Mouse (Mus musculus): ENCODE measurements around the gene Tab1.
A peak's percentile ranks its signal among the peaks of the same experiment; 100 is the strongest.

Tab1 gene

DNA sequence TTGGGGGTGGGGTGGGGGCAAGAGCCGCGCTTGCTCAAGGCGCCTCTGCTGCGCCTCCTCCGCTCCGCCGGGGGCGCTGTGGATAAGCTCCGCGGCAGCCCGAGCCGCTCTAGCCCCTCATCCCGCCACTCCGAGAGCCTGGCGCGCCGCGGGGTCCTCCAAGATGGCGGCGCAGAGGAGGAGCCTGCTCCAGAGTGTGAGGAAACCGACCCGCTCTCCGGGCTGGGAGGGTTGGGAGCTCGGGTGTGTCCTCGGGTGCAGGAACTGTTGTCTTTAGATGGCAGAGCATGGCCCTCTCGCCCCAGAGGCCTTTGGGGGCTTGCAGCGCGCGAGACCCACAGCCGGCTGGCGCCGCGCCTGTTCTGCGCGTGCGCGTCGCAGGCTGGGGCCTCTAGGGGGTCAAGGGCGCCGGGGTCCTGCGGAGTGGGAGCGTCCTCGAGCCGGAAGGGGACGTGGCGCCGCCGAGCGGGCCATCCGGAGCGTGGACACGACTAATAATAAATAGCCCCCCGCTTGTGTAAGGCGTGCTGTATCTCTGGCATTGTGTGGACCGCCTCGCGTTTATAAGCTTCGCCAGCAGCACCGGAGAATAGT is at the start of gene Tab1:
TSS of gene Tab1 (plus strand) at position 135 of the 594 bp plus-strand sequence.
- DNase-seq (ENCODE audit: low spot score in 2 of 2): peak; percentile 81 to 89

DNA sequence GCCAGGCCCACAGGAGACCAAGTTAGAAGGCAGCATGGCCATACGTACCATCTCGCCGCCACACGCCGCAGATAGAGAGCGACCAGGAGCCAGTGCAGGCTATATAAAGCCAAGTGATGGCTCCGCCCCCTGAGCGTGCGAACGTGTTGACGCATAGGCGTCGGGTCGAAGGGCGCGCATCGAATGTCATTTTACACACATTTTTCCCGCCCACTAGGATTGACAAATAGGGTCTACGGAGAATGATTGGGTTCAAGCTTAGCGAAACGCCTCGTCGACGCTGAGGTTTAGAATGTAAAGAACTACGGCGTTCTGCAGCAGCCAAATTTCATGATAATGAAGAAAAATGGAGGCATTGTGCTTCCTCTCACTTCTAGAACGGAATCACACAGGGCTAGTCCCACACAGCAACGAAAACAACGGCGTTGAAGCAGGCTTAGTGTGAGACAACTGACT is 49.6 kb upstream of the Tab1 start:
- peak; percentile 98 to 99 for DNase-seq (ENCODE audit: low spot score in 2 of 2)

GRCm38 (mm10) chr15:80083740-80084139 is 49.2 kb upstream of the Tab1 start:
- DNase-seq (ENCODE audit: low spot score in 2 of 2): no peak

DNA sequence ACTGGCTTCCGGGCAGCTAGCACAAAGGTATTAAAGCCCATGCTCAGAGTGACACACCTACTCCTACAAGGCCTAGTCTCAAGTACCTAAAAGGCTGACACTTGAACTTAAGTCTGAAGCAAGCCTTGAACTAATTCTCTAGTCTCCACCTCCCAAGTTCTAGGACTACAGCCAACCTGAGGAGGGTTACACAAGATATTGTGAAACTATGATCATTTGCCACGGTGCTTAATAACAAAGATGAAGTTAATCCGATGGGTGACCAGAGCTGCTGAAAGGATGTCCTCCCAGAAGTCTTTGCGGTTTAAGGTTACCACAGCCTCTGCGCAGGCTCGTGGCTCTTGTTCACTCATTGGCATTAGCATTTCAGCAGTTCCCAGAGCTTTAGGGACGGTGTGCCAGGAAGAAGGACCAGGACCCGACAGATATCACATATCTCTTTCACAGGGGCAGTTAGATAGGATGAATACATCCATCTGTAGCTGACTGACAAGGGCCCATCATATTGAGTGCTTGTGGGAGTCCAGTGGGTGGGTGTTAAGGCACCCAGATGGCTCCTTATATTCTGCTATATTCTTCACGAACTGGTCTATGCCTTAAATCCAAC is 45.4 kb upstream of the Tab1 start:
- DNase-seq (ENCODE audit: low spot score in 2 of 2): no peak

DNA sequence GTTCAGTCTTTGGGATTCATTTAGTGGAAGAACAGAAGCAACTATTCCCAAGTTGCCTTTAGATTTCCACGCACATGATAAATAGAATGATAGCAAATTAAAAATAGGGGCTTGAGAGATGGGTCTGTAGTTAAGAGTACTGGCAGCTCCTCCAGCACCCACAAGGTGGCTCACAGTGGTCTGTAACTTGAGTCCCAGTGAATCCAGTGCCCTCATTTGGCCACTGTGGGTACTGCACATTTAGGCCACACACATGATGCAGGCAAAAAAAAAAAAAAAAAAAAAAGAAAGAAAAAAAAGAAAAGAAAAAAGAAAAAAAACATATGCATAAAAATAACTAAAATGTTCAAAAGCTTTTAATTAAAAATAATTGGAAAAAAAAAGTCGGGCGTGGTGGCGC is 44.3 kb upstream of the Tab1 start:
- DNase-seq (ENCODE audit: low spot score in 2 of 2): peak; percentile 86 to 92

DNA sequence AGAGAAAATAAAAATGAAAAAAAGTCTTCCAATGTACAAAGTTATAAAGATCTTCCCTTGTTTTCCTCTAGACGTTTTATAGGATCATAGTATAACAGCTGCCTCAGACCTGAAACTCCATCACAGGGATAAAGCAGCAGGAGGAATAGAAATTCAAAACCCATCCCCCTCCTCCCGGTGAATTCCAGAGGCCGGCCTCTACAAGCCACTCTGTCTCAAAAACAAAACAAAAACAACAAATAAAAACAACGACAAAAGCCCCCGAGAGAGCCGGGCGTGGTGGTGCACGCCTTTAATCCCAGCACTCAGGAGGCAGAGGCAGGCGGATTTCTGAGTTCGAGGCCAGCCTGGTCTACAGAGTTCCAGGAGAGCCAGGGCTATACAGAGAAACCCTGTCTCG is 42.8 kb upstream of the Tab1 start:
- no peak for DNase-seq (ENCODE audit: low spot score in 2 of 2)

GRCm38 (mm10) chr15:80090741-80091120 is 42.2 kb upstream of the Tab1 start:
- DNase-seq (ENCODE audit: low spot score in 2 of 2): no peak

GRCm38 (mm10) chr15:80091121-80091955 is 41.6 kb upstream of the Tab1 start, which contains the start of the genes Syngr1 and Rpl3:
Gene Syngr1, plus strand, starts transcription at chr15:80091334.
Gene Rpl3, minus strand, starts transcription at chr15:80091868.
- peak; percentile 70 to 79 for DNase-seq (ENCODE audit: low spot score in 2 of 2)

- no peak for DNase-seq (ENCODE audit: low spot score in 2 of 2)
Observed at GRCm38 (mm10) chr15:80092041-80092441, 40.9 kb upstream of the Tab1 start.

DNA sequence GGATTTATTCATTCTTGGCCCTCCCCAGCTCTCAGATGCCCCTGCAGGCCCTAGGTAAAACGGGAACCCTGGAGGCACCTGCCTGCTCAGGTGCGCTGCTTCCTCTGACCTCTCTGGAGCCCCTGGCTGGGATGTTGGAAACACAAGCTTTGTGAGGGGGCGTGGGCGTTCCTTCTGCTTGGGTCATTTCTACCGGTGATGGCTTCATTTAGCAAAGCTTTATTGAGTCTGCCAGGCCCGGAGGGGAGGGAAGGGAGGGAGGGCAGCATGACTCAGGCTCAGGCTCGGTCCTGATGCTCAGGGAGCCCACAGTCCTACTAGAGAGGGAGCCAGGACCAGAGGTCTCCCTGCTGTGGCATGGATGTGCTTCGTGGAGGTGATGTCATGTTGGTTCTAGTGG is 40.3 kb upstream of the Tab1 start:
- DNase-seq (ENCODE audit: low spot score in 2 of 2): no peak

DNA sequence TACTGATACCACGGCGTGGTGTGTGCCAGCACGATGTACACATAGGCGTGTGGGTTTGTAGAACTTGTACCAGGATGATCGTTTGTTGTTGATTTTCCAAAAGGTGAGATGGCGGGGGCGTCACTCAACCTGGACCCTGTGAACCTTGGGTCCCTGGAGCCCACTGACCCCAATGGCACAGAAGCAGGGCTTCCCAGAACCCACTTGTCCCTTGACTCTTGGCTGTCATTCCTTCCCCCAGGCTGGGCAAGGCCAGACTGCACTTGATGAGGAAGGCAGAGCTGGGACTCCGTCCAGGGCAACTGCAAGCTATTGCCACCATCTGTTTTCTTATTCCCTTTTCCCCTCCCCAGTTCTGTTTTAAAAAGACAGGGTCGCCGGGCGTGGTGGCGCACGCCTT is 38.7 kb upstream of the Tab1 start:
- DNase-seq (ENCODE audit: low spot score in 2 of 2): no peak

DNA sequence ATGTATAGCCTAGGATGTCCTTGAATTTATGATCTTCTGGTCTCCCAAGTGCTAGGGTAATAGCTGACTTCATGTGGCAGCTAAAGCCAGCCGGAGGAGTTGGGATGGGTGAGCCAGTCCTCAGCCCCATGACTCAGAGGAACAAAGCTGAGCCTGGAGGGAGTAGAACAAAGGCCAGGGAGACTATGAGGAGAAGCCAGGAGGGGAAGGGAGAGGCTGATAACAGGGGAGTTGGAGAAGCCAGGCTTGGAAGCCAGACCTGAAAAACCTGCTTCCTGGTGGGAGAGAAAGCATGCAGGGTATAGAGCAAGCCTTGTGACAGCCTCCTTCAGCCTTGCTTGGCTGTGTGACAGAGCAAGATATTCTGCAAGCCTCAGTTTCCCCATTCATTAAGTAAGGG is 37.3 kb upstream of the Tab1 start:
- DNase-seq (ENCODE audit: low spot score in 2 of 2): no peak

- no peak for DNase-seq (ENCODE audit: low spot score in 2 of 2)
Observed at GRCm38 (mm10) chr15:80096406-80096805, 36.5 kb upstream of the Tab1 start.

- DNase-seq (ENCODE audit: low spot score in 2 of 2): peak; percentile 28 to 38
Observed at GRCm38 (mm10) chr15:80096946-80097881, 35.7 kb upstream of the Tab1 start.

GRCm38 (mm10) chr15:80097999-80098461 is 34.9 kb upstream of the Tab1 start:
- DNase-seq (ENCODE audit: low spot score in 2 of 2): peak; percentile 40 to 46

DNA sequence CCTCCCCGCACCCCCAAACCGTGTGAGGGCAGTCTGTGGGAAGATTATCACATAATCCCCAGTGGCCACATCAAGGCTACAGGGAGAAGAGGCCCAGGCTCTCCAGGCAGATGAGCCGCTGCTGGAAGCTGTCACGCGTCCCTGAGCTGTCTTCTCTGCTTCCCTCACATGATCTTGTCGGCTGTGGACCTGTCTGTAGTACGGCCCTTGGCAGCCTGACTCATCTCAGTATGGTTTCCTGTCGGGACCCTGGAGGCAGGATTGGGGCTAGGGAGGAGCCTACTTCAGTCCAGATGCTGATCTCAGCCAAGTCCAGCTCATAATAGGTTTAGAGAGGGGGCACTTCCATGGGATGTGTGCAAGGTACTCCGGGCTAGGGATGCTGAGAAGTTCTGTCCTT is 34.1 kb upstream of the Tab1 start:
- DNase-seq (ENCODE audit: low spot score in 2 of 2): no peak

GRCm38 (mm10) chr15:80099477-80099876 is 33.5 kb upstream of the Tab1 start:
- DNase-seq (ENCODE audit: low spot score in 2 of 2): no peak

DNA sequence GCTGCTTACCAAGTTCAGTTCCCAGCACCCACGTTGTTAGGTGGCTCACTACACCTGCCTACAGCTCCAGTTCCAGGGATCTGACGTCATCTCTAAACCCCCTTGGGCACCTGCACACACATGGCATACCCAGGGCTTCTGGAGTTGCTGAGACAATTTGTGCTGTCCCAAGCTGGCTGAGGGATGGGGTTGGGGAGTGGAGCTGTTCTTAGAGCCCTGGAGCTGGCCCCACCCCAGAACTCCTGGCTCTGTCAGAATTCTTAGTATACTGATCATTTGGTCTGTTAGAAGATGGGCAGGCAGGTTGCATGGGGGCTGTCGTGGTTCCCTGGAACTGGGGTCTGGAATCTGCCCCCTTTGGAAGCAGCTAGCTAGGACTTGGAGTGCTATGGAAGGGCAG is 32.7 kb upstream of the Tab1 start:
- no peak for DNase-seq (ENCODE audit: low spot score in 2 of 2)

GRCm38 (mm10) chr15:80100871-80101270 is 32.1 kb upstream of the Tab1 start:
- no peak for DNase-seq (ENCODE audit: low spot score in 2 of 2)

DNA sequence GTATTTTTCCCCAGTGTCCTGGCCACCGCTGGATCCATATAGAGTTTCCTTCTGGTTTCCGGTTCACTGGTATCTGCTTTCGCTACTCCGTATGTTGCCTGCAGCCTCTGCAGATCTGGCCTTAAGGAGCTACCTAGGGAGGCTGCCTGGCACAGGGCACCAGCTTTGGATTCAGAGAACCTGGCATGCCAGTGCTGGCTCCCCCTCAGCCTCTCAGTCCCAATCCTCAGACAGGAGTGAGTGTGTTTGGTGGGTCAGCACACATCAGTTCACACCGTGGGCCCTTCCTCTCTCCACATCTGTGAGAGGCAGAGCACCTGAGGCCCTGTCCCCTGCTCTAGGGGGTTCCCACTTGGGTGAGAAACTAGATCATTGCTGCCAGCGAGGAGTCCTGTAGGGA is 31.4 kb upstream of the Tab1 start:
- no peak for DNase-seq (ENCODE audit: low spot score in 2 of 2)

GRCm38 (mm10) chr15:80102495-80102894 is 30.4 kb upstream of the Tab1 start:
- no peak for DNase-seq (ENCODE audit: low spot score in 2 of 2)

Measured in spleen, postnatal 14 days (tissue).